Mouse (Mus musculus) embryonic fibroblast, embryonic 13.5 days (primary cell): ENCODE data around the gene Aasdhppt. TPM values are rescaled to one million over a fixed set of nuclear protein-coding genes. Genes with fewer than 3 reads are reported as not detected.

ENCODE experiments used
- H3K27ac ChIP-seq: 2 replicates; pipeline ENCODE4 v1.5.1; 2012; ENCODE audit warnings: low read length, control low read depth, inconsistent platforms; ENCODE audit not compliant: insufficient read depth
- H3K4me1 ChIP-seq: 2 replicates; pipeline ENCODE4 v1.6.1; 2011; ENCODE audit warnings: low read length; ENCODE audit not compliant: control insufficient read depth, insufficient read depth
- H3K4me3 ChIP-seq: 2 replicates; pipeline ENCODE4 v1.5.1; 2011; ENCODE audit warnings: mild to moderate bottlenecking, control low read depth, low read length; ENCODE audit not compliant: insufficient read depth
- CTCF ChIP-seq: IDR thresholded peaks from 2 replicates; pipeline ENCODE4 v1.5.1; 2011; ENCODE audit warnings: mild to moderate bottlenecking, control low read depth, low read length, moderate library complexity, borderline replicate concordance; ENCODE audit not compliant: insufficient read depth
- POLR2A ChIP-seq: IDR thresholded peaks from 2 replicates; pipeline ENCODE4 v1.6.1; 2011; ENCODE audit warnings: low read depth, mild to moderate bottlenecking, control low read depth, low read length, moderate library complexity
- polyA plus RNA-seq: library from polyadenylated mRNA; stranded (reverse); fragments of >200 nt; gene quantifications from 2 replicates; pipeline ENCODE4 v1.2.4, GENCODE M21; 2011; ENCODE audit warnings: low read depth; ENCODE audit not compliant: missing spikeins, insufficient read length

Aasdhppt gene
- 16.8 and 18.8 TPM in 2 replicates for polyA plus RNA-seq

DNA sequence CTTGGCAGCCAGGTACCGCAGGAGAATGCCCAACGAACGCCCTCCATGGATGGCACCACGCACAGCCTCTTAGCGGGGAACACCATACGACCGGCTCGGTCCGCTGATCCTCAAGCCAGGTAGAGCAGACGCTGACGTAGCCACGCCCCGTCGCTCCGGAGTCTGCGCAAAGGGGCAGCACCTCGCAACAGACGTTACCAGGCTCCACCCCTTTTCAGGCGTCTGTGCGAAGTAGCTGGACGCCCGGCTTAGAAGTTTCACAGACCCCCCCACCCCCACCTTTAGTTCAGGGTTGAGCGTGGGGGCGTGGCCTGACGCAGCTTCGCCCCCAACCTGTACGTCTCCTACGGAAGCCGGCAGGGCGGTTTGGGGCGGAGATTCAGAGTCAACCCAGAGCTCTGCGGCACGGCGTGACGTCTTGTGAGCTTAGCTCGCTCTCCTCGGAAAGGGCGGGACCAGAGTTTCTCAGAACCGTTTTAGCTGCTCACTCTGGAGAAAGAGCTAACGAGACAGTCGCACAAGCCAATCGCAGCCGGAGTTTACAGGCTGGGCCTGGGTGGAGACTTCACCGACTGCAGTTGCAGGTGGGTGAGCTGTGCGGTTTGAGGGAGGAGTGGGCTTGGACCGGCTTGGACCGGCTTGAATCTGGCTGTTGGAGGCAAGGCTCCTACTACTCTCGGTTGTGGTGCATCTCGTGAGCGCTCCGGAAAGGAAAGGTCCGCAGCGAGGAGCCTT, at the start of gene Aasdhppt, which contains the start of gene Kbtbd3:
Gene Aasdhppt (minus strand): TSS at position 121 of the 735 bp plus-strand sequence.
Gene Kbtbd3 (plus strand): TSS at position 483 of the 735 bp plus-strand sequence.
- no peaks in the 10 kb centered on the region for H3K4me1 ChIP-seq
- peak within 1 kb of the TSS; percentile 90 for H3K4me3 ChIP-seq
- H3K27ac ChIP-seq = peak within 1 kb of the TSS; percentile 60
- TF ChIP-seq POLR2A (peak; percentile 98), CTCF (no peak)

DNA sequence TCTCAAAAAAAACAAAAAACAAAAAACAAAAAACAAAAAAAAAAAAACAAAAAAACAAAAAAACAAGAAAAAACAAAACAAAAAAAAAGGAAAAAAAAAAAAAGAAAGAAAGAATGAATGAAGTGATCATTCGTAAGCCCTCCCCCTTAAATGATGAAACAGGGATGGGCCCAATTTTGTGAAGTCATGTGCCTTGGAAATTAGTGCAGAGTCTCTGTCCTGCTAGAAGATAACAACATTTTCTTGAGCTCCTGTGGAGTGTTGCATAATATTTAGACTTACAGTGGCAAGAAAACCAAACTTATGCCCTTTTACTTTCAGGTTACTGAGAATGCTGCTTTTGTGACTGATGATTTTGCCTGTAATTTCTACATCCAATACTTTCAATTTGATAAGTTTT, 43.9 kb upstream of the Aasdhppt start:
- H3K27ac ChIP-seq = no peak overlapping the region
- no peaks in the 10 kb centered on the region for H3K4me1 ChIP-seq
- no peak for TF ChIP-seq CTCF
- TF ChIP-seq POLR2A = no peak
- H3K4me3 ChIP-seq = no peak overlapping the region

DNA sequence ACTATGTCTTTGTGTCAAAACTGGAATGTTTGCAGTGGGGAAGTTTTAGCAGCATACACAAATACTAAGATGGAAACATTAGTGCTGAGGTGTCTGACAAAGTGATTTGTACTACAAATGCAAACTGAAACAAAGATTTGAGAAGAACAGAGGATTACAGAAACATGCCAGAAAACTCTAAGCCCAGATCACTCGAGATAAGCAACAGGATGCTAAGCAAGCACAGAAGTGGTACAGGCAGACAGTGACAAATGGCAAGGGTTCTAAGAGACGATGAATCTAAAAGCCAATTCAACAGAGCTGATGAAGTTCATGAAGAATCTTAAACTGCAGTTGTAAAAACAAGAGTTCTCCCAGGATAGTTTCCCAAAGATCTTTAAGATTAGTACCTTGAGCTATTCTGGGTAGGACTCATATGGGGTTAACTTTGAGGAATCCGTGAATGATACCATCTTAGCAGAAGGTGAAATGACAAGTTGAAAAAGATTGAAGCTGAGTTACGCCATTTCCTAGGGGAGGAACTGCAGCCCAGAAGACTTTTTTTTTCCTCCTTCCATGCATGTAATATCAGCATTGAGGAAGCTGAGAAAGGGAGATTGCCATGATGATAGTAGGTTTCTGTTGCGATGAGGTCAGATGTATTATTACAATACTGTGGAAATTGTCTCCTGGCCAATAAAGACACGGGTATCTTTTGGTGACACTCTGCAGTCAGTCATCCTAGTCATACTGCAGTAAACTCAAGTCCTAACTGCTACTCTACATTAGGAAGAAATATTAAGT, 9.9 kb upstream of the Aasdhppt start:
- Histone ChIP-seq H3K27ac (no peak overlapping the region), H3K4me1 (no peaks in the 10 kb centered on the region), H3K4me3 (no peak overlapping the region)
- no peak for TF ChIP-seq POLR2A
- TF ChIP-seq CTCF = no peak

DNA sequence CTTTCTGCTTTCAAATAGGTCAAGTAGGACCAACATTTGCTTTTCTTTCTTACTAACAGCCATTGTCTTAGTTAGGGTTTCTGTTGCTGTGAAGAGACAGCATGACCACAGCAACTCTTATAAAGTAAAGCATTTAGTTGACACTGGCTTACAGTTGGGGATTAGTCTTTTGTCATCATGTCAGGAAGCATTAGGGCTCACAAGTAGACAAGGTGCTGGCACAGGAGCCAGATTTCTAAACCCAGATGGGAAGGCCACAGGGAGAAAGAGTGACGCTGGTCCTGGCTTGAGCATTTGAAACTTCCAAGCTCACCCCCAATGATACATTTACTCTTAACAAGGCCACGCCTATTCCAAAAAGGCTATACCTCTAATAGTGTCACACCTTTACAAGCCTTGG, 6.5 kb upstream of the Aasdhppt start:
- no peak for TF ChIP-seq POLR2A
- no peak for TF ChIP-seq CTCF
- no peak overlapping the region for H3K27ac ChIP-seq
- no peak overlapping the region for H3K4me3 ChIP-seq
- no peaks in the 10 kb centered on the region for H3K4me1 ChIP-seq

DNA sequence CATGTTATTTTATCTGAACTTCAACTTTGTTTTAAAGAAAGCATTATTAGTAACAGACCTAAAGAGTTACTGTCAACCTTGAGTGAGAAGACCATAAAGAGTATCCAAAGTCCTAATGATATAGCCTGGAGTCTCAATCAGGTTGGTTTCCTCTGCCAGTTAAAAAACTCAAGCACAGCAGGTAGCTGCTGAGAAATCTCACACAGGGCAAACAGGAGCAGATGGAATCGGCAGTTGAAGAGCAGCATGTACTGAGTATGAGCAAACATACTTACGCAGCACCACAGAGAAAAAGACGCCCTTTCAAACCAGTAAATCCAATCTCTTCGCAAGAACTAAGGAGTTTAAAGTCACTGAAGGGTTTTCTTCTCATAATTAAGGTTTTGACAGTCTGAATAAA, 4.7 kb upstream of the Aasdhppt start:
- Histone ChIP-seq H3K4me3 (no peak overlapping the region), H3K4me1 (no peaks in the 10 kb centered on the region), H3K27ac (no peak overlapping the region)
- TF ChIP-seq POLR2A = no peak
- TF ChIP-seq CTCF = no peak

DNA sequence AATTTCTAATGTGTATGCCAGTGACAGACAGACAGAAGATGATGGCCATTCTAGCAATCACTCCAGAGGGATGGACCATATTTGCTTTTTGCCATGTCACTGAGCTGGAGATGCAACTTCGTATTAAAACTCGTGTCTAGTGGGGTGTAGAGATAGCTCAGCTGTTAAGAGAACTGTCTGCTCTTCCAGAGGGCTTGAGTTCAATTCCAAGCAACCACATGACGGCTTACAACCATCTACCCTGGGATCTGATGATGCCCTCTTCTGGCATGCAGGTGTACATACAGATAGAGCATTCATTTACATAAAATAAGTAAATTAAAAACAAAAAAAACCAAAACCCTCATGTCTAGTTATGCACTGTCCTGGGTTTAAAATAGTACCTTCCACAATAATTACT, 1.9 kb upstream of the Aasdhppt start:
- no peak for TF ChIP-seq CTCF
- no peak for TF ChIP-seq POLR2A
- H3K4me3 ChIP-seq = no peak overlapping the region
- no peak overlapping the region for H3K27ac ChIP-seq
- no peaks in the 10 kb centered on the region for H3K4me1 ChIP-seq

DNA sequence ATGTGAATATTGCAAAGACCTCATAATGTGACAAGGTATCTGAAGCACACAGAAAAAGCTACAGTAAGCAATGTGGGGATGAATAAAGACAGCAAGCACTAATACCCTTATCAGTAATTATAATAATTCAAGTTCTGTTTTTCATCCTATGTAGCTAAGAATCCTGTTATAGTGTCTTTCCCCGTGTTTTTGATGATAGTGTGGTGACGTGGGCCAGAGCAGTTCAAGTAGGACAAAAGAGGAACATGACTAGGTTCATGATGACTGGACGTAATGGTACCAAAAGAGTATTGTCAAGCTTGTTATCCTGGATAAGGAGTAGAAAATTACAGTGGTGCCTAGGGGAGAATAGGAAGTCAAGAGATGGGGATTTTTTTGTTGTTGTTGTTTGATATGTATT, 1.4 kb upstream of the Aasdhppt start:
- H3K4me3 ChIP-seq = peak overlapping the region; percentile 88; the same call in 1 of the 2 replicates
- no peak overlapping the region for H3K27ac ChIP-seq
- TF ChIP-seq CTCF (no peak), POLR2A (no peak)
- H3K4me1 ChIP-seq = no peaks in the 10 kb centered on the region

DNA sequence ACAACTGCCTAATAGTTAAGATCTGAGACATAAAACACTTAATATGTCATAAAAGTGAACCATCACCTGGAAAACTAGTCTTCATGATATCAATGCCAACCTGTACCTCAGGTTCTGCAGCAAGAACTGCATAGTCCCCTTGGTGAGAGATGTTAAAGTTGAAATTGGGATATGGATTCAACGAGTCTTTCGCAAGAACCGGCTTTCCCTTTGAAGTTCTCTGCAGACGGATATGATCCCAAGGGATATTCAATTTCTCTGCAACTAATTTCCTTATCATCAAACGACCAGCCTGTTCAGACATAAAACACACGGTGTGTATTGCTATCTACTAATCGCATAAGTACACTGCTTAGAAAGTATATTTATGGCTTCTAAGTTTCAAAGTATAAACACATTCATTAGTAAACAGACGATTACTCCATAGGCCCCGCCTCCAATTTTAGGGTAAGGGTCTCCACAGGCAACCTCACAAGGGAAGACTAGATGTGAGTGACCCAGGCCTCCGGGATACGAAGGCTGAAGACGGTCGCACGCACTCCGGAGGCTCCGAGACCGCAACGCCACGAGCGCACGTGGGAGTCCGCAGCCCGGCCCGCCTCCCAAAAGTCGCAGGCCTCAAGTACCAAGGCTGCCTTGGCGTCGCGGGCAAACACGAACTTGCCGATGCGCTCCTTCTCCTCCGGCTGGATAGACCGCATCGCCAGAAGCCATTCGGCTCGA, 482 bp downstream of the Aasdhppt start:
- H3K27ac ChIP-seq = peak overlapping the region; percentile 60
- TF ChIP-seq CTCF (no peak), POLR2A (no peak)
- no peaks in the 10 kb centered on the region for H3K4me1 ChIP-seq
- H3K4me3 ChIP-seq = peak overlapping the region; percentile 90

DNA sequence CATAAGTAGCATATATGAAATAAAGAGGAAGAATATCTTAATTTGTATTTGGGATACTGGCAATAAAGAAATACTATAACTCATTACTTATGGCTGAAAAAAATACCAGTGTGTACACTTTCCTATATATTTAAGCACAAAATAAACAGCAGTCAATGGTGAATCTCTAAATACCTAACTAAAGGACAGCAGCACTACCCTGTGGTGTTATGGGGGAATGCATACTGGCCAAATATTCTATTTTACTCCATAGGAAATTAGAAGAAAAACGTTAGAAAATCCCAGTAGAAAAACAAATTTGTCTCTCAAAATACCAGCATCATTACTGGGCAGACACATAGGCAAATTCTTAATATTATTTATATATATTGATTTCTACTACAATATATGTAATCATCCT, 4.4 kb downstream of the Aasdhppt start:
- H3K4me3 ChIP-seq = no peak overlapping the region
- no peaks in the 10 kb centered on the region for H3K4me1 ChIP-seq
- no peak for TF ChIP-seq CTCF
- no peak for TF ChIP-seq POLR2A
- H3K27ac ChIP-seq = no peak overlapping the region

DNA sequence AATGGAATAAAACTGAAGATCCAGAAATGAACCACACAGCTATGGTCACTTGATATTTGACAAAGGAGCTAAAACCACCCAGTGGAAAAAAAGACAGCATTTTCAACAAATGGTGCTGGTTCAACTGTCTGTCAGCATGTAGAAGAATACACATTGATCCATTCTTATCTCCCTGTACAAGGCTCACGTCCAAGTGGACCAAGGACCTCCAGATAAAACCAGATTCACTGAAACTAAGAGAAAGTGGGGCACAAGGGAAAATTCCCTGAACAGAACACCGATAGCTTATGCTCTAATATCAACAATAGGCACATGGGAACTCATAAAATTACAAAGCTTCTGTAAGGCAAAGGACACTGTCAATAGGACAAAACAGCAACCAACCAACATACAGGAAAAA, 8.8 kb downstream of the Aasdhppt start:
- H3K4me3 ChIP-seq = no peak overlapping the region
- no peak for TF ChIP-seq CTCF
- no peak for TF ChIP-seq POLR2A
- H3K27ac ChIP-seq = no peak overlapping the region
- no peaks in the 10 kb centered on the region for H3K4me1 ChIP-seq

DNA sequence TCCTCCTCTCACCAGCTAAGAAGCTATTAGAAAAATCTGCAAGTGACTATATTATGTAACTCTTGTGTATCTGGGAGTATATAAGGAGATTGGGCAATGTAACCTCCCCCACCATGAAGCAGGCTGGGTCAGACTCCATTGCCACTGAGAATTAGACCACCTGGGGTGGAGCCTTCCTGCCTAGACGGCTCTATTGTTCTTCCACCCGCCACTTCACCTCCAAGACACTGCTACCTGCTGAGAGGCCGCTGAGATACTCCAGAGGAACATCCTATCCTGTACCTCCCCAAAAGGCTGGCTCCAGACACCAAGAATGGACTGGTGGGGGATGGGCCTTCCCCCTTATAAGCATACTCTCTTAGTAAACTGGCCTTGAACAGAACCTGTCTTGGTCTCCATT, 25.4 kb downstream of the Aasdhppt start:
- Histone ChIP-seq H3K4me3 (no peak overlapping the region), H3K4me1 (no peaks in the 10 kb centered on the region), H3K27ac (no peak overlapping the region)
- no peak for TF ChIP-seq CTCF
- no peak for TF ChIP-seq POLR2A
